Mouse (Mus musculus) MEL (cell line): ENCODE results near the gene Ap3b1. TPM values are rescaled to one million over a fixed set of nuclear protein-coding genes. Genes with fewer than 3 reads are reported as not detected.

Experiments used
- DNase-seq: peaks from one replicate; pipeline ENCODE4 v3.0.0; 2011; ENCODE audit warnings: low read depth, low spot score
- H3K27ac ChIP-seq: 2 replicates; pipeline ENCODE4 v1.5.1; 2012; ENCODE audit warnings: low read depth, mild to moderate bottlenecking, control low read depth, low read length, moderate library complexity; ENCODE audit not compliant: control insufficient read depth
- H3K27me3 ChIP-seq, 2 experiments: fragments of 150-350 bp in 1 of 2; sonication (generic) in 1 of 2; 2 replicates each; pipeline ENCODE4 v1.6.1; 2012; ENCODE audit warnings: low read length in 2 of 2, mild to moderate bottlenecking in 2 of 2, improper control_type of control experiment in 1 of 2, moderate library complexity in 1 of 2; ENCODE audit not compliant: insufficient read depth in 2 of 2, control insufficient read depth in 1 of 2
- H3K36me3 ChIP-seq, 2 experiments: 2 replicates each; pipeline ENCODE4 v1.6.1; 2012 to 2014; ENCODE audit warnings: low read length in 2 of 2, improper control_type of control experiment in 1 of 2, inconsistent platforms in 1 of 2, mild to moderate bottlenecking in 1 of 2; ENCODE audit not compliant: insufficient read depth in 2 of 2, control insufficient read depth in 1 of 2
- H3K4me1 ChIP-seq, 2 experiments: fragments of 150-350 bp in 1 of 2; sonication (generic) in 1 of 2; 2 replicates each; pipeline ENCODE4 v1.6.1; 2012; ENCODE audit warnings: low read length in 2 of 2, improper control_type of control experiment in 1 of 2, mild to moderate bottlenecking in 1 of 2; ENCODE audit not compliant: insufficient read depth in 2 of 2, control insufficient read depth in 1 of 2
- H3K4me3 ChIP-seq, 2 experiments: fragments of 150-350 bp in 1 of 2; sonication (generic) in 1 of 2; 2 replicates each; pipeline ENCODE4 v1.5.1; 2012; ENCODE audit warnings: low read depth in 2 of 2, low read length in 2 of 2, mild to moderate bottlenecking in 2 of 2, moderate library complexity in 2 of 2, control low read depth in 1 of 2, improper control_type of control experiment in 1 of 2; ENCODE audit not compliant: control insufficient read depth in 1 of 2, insufficient read depth in 1 of 2
- H3K79me2 ChIP-seq: 2 replicates; pipeline ENCODE4 v1.6.1; 2012; ENCODE audit warnings: mild to moderate bottlenecking, low read length, moderate library complexity; ENCODE audit not compliant: control insufficient read depth, poor library complexity, insufficient read depth
- H3K9ac ChIP-seq: 2 replicates; pipeline ENCODE4 v1.6.1; 2012; ENCODE audit warnings: low read depth, mild to moderate bottlenecking, control low read depth, low read length, moderate library complexity; ENCODE audit not compliant: control insufficient read depth, poor library complexity, severe bottlenecking
- H3K9me3 ChIP-seq: fragments of 150-350 bp; sonication (generic); replicated peaks from 2 replicates; pipeline ENCODE4 v1.6.1; 2012; ENCODE audit warnings: mild to moderate bottlenecking, low read length, improper control_type of control experiment, moderate library complexity; ENCODE audit not compliant: insufficient read depth
- BHLHE40 ChIP-seq: IDR thresholded peaks from 2 replicates; pipeline ENCODE4 v1.6.1; 2012; ENCODE audit warnings: low read depth, mild to moderate bottlenecking, inconsistent platforms, low read length, improper control_type of control experiment, borderline replicate concordance
- CHD1 ChIP-seq: IDR thresholded peaks from 2 replicates; pipeline ENCODE4 v1.6.1; 2012; ENCODE audit warnings: low read depth, mild to moderate bottlenecking, inconsistent platforms, low read length, improper control_type of control experiment
- GABPA ChIP-seq: IDR thresholded peaks from 2 replicates; pipeline ENCODE4 v1.6.1; 2012; ENCODE audit warnings: low read depth, mild to moderate bottlenecking, inconsistent platforms, low read length, improper control_type of control experiment, moderate library complexity
- GATA1 ChIP-seq: IDR thresholded peaks from 2 replicates; pipeline ENCODE4 v1.6.1; 2011; ENCODE audit warnings: low read depth, low read length, improper control_type of control experiment
- MAZ ChIP-seq: IDR thresholded peaks from 2 replicates; pipeline ENCODE4 v1.6.1; 2012; ENCODE audit warnings: low read depth, mild to moderate bottlenecking, inconsistent platforms, low read length, improper control_type of control experiment
- MXI1 ChIP-seq: IDR thresholded peaks from 2 replicates; pipeline ENCODE4 v1.6.1; 2011; ENCODE audit warnings: mild to moderate bottlenecking, low read depth, low read length, improper control_type of control experiment
- MYC ChIP-seq: IDR thresholded peaks from 2 replicates; pipeline ENCODE4 v1.6.1; 2011; ENCODE audit warnings: low read depth, mild to moderate bottlenecking, low read length, improper control_type of control experiment, moderate library complexity
- NELFE ChIP-seq: IDR thresholded peaks from 2 replicates; pipeline ENCODE4 v1.6.1; 2011; ENCODE audit warnings: low read depth, low read length, improper control_type of control experiment
- POLR2A ChIP-seq, 2 experiments: IDR thresholded peaks; 2 replicates each; pipeline ENCODE4 v1.6.1; 2011 to 2012; ENCODE audit warnings: low read length in 2 of 2, mild to moderate bottlenecking in 2 of 2, control low read depth in 1 of 2, improper control_type of control experiment in 1 of 2, low read depth in 1 of 2, moderate library complexity in 1 of 2; ENCODE audit not compliant: control insufficient read depth in 1 of 2, insufficient read depth in 1 of 2, poor library complexity in 1 of 2
- RAD21 ChIP-seq: IDR thresholded peaks from 2 replicates; pipeline ENCODE4 v1.6.1; 2011; ENCODE audit warnings: mild to moderate bottlenecking, low read depth, low read length, improper control_type of control experiment
- SIN3A ChIP-seq: IDR thresholded peaks from 2 replicates; pipeline ENCODE4 v1.6.1; 2012; ENCODE audit warnings: low read length, improper control_type of control experiment, inconsistent platforms
- SMC3 ChIP-seq: IDR thresholded peaks from 2 replicates; pipeline ENCODE4 v1.6.1; 2011; ENCODE audit warnings: low read depth, low read length, improper control_type of control experiment
- TBP ChIP-seq: IDR thresholded peaks from 2 replicates; pipeline ENCODE4 v1.8.0; 2011; ENCODE audit warnings: low read depth, low read length, improper control_type of control experiment
- UBTF ChIP-seq: IDR thresholded peaks from 2 replicates; pipeline ENCODE4 v1.6.1; 2012; ENCODE audit warnings: low read depth, mild to moderate bottlenecking, inconsistent platforms, low read length, improper control_type of control experiment, moderate library complexity, borderline replicate concordance; ENCODE audit not compliant: insufficient read depth
- USF1 ChIP-seq: IDR thresholded peaks from 2 replicates; pipeline ENCODE4 v1.6.1; 2014; ENCODE audit warnings: low read depth, mild to moderate bottlenecking, inconsistent platforms, low read length, improper control_type of control experiment, moderate library complexity
- USF2 ChIP-seq, 2 experiments: IDR thresholded peaks; 2 replicates each; pipeline ENCODE4 v1.6.1; 2011 to 2012; ENCODE audit warnings: improper control_type of control experiment in 2 of 2, low read length in 2 of 2, borderline replicate concordance in 1 of 2, inconsistent platforms in 1 of 2, low read depth in 1 of 2, mild to moderate bottlenecking in 1 of 2; ENCODE audit not compliant: insufficient read depth in 1 of 2
- ZMIZ1 ChIP-seq: IDR thresholded peaks from 2 replicates; pipeline ENCODE4 v1.6.1; 2012; ENCODE audit warnings: low read depth, mild to moderate bottlenecking, inconsistent platforms, low read length, improper control_type of control experiment, moderate library complexity
- ZNF384 ChIP-seq: IDR thresholded peaks from 2 replicates; pipeline ENCODE4 v1.6.1; 2012; ENCODE audit warnings: low read depth, mild to moderate bottlenecking, inconsistent platforms, low read length, improper control_type of control experiment
- polyA plus RNA-seq, 2 experiments: library from polyadenylated mRNA; stranded (reverse) in 1 of 2; unstranded in 1 of 2; fragments of >175 nt in 1 of 2; fragments of >200 nt in 1 of 2; gene quantifications; 2 replicates each; pipeline versions ENCODE4 v1.2.1 to v1.2.4; 2012; ENCODE audit warnings: low replicate concordance in 2 of 2, low read depth in 1 of 2; ENCODE audit not compliant: insufficient read length in 2 of 2, insufficient read depth in 1 of 2, missing spikeins in 1 of 2
- total RNA-seq: library from RNA; depleted of rRNA; stranded (reverse); fragments of 300-350 nt; gene quantifications from 2 replicates; pipeline ENCODE4 v1.2.3, GENCODE M21; 2012

The Ap3b1 gene
- total and polyA plus RNA-seq, 3 experiments = 36.7 to 74.5 TPM; not detected in 1

DNA sequence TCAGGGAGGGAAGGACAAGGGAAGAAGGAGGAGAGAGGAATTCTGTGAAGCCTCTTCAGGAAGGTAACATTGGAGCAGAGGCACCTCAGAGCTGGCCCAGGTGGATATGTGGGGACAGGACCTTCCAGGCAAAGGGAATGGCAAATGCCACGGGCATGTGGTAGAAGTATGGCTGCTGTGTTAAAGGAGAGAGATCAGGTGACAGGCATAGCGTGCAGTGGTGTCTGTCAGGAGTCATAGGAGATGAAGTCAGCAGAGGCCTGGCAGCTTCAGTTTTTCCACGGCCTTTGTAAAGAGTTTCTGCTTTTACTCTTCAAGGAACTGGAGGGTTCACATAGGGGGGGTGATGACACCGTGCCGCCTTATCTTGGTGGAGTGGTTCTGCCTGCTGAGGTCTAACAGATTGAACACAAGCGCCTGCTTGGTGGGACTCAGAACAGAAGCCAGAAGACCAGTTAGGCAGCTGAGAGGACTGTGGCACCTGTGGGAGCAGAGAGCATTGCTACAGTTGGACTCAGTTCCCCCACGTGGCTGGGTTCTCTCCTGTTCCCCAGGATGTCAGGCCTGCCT, 166.0 kb downstream of the Ap3b1 start (continued):
- no peak for TF ChIP-seq UBTF
- TF ChIP-seq TBP = peak; percentile 49; the same call in 1 of the 2 replicates
- TF ChIP-seq MXI1 = no peak; the same call in 1 of the 2 replicates
- TF ChIP-seq CHD1 = no peak
- peak; percentile 74 for TF ChIP-seq GATA1
- TF ChIP-seq ZMIZ1 = no peak
- no peak for TF ChIP-seq NELFE

DNA sequence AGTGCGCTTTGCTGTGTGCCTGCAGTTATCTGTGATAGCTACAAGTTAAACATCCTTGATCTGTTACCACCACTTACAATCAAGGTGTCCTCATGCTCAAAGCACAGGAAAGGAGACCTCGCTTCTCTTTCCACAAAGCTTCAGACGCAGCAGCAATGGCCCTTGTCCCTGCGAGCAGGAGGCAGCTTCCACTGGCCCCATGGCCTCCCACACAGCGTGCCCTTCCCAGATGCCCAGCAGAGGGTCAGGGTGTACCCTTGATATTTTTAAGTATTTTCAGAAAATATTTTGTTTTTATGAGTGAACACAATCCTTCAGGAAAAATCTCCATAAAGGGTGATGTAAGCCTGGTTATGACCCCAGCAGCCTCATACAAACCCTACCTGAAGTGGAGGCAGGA, 170.4 kb downstream of the Ap3b1 start:
- H3K4me1 ChIP-seq = peaks cover 7 to 15% of the 10 kb centered on the region in 2 experiments
- no peak for DNase-seq
- no peak overlapping the region for H3K9ac ChIP-seq
- no peaks in the 10 kb centered on the region for H3K79me2 ChIP-seq
- H3K4me3 ChIP-seq = no peak overlapping the region
- TF ChIP-seq NELFE (no peak), POLR2A (IDR thresholded peaks at IDR 0.05; ENCODE audit: control insufficient read depth in 1 of 2, insufficient read depth in 1 of 2, low read depth in 1 of 2, low read length in 2 of 2, poor library complexity in 1 of 2) (no peak), USF1 (no peak), MYC (no peak), USF2 (IDR thresholded peaks at IDR 0.05; ENCODE audit: borderline replicate concordance in 1 of 2, insufficient read depth in 1 of 2, low read depth in 1 of 2, low read length in 2 of 2) (no peak), GABPA (no peak), MXI1 (no peak), ZNF384 (no peak)
- no peaks in the 10 kb centered on the region for H3K27me3 ChIP-seq
- H3K9me3 ChIP-seq = no peaks in the 10 kb centered on the region
- no peak overlapping the region for H3K27ac ChIP-seq
- H3K36me3 ChIP-seq = peaks cover 8 to 12% of the 10 kb centered on the region in 2 experiments

DNA sequence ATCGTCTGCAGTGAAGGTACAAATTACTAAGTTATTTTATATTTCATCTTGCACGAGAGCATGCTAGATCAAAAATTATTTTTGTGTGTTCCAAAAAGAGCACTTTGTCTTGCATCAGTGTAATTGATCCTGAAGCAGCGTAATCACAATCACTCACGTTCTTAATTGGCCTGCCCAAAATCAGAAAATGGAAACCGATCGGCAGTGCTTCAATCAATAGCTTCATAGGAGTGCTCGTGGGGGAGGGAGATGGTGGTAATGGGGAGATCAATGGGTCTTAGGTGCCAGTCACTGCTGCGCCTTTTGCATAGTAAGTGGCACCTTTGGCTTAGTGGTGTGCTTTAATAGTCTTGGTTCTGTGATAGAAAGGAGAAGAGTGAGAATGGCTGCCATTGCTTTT, 174.8 kb downstream of the Ap3b1 start:
- no peak overlapping the region for H3K9ac ChIP-seq
- H3K36me3 ChIP-seq = peaks cover 8 to 10% of the 10 kb centered on the region in 2 experiments
- no peaks in the 10 kb centered on the region for H3K27me3 ChIP-seq
- H3K9me3 ChIP-seq = no peaks in the 10 kb centered on the region
- DNase-seq = no peak
- H3K27ac ChIP-seq = no peak overlapping the region
- H3K4me1 ChIP-seq = no peaks in the 10 kb centered on the region; a peak in 1 of 4 replicates
- no peak overlapping the region for H3K4me3 ChIP-seq
- no peak for TF ChIP-seq USF1
- TF ChIP-seq SIN3A = no peak
- TF ChIP-seq MAZ = no peak
- TF ChIP-seq RAD21 = no peak
- no peak for TF ChIP-seq POLR2A (IDR thresholded peaks at IDR 0.05; ENCODE audit: control insufficient read depth in 1 of 2, insufficient read depth in 1 of 2, low read depth in 1 of 2, low read length in 2 of 2, poor library complexity in 1 of 2)
- no peak for TF ChIP-seq SMC3
- TF ChIP-seq BHLHE40 = no peak
- no peaks in the 10 kb centered on the region for H3K79me2 ChIP-seq
